Mouse (Mus musculus) B cell, adult 2 months (primary cell): ENCODE data around the gene Lce1b.

Source experiments
- DNase-seq, 2 experiments: peaks; one replicate each; pipeline ENCODE4 v3.0.0; 2022

The Lce1b gene

GRCm38 (mm10) chr3:92656826-92657225 lies at the start of gene Lce1b:
Gene Lce1b, minus strand, starts transcription at chr3:92656926.
- DNase-seq, result no peak

GRCm38 (mm10) chr3:92694613-92695012 lies 37.9 kb upstream of the Lce1b start:
- DNase-seq, result no peak

- no peak for DNase-seq
Measured at GRCm38 (mm10) chr3:92691688-92692087, 35.0 kb upstream of the Lce1b start.

- peak; percentile 44 to 45 for DNase-seq
Measured at GRCm38 (mm10) chr3:92689154-92689553, 32.4 kb upstream of the Lce1b start.

- DNase-seq, result no peak
Measured at GRCm38 (mm10) chr3:92687110-92687509, 30.4 kb upstream of the Lce1b start, which contains the start of gene Lce1d. Gene Lce1d, minus strand, starts transcription at chr3:92687210.

GRCm38 (mm10) chr3:92678947-92679346 lies 22.2 kb upstream of the Lce1b start, which contains the start of gene Lce1c:
Gene Lce1c, plus strand, starts transcription at chr3:92679247.
- DNase-seq, result no peak

GRCm38 (mm10) chr3:92670215-92670614 lies 13.5 kb upstream of the Lce1b start, which contains the start of gene Lce1a2:
Gene Lce1a2, minus strand, starts transcription at chr3:92670315.
- no peak for DNase-seq

GRCm38 (mm10) chr3:92648207-92648606 lies 8.5 kb downstream of the Lce1b start, which contains the start of gene Lce1a1:
Gene Lce1a1, minus strand, starts transcription at chr3:92648307.
- no peak for DNase-seq

GRCm38 (mm10) chr3:92639854-92640253 lies 16.9 kb downstream of the Lce1b start:
- no peak for DNase-seq

- DNase-seq, result no peak
Measured at GRCm38 (mm10) chr3:92638653-92638991, 18.1 kb downstream of the Lce1b start.

- DNase-seq, result no peak
Measured at GRCm38 (mm10) chr3:92637745-92638652, 18.7 kb downstream of the Lce1b start.

GRCm38 (mm10) chr3:92621560-92621959 lies 35.2 kb downstream of the Lce1b start, which contains the start of gene Lce6a:
Gene Lce6a, minus strand, starts transcription at chr3:92621660.
- no peak for DNase-seq

- DNase-seq, result no peak
Measured at GRCm38 (mm10) chr3:92609804-92610203, 46.9 kb downstream of the Lce1b start.

- DNase-seq, result no peak
Measured at GRCm38 (mm10) chr3:92607392-92607791, 49.3 kb downstream of the Lce1b start, which contains the start of gene 2210017I01Rik. Gene 2210017I01Rik, minus strand, starts transcription at chr3:92607492.
